Mouse (Mus musculus) hindbrain, postnatal 0 days (tissue): Measurements from ENCODE around the gene Zfp791. TPM values are rescaled to one million over a fixed set of nuclear protein-coding genes. Genes with fewer than 3 reads are reported as not detected.

Source experiments
- ATAC-seq: fragments of 200-750 bp; cut with Nextera tagmentation; 2 replicates; pipeline ENCODE4 v1.8.0; 2017; ENCODE audit warnings: mild to moderate bottlenecking, moderate TSS enrichment, moderate library complexity
- DNase-seq: peaks from one replicate; pipeline ENCODE4 v3.0.0-alpha.2; 2015; ENCODE audit warnings: low spot score
- H3K27ac ChIP-seq: fragments of 300-500 bp; sonication (generic); 2 replicates; pipeline ENCODE4 v1.5.1; 2014; ENCODE audit warnings: mild to moderate bottlenecking
- H3K27me3 ChIP-seq: fragments of 300-500 bp; sonication (generic); 2 replicates; pipeline ENCODE4 v1.6.1; 2014; ENCODE audit warnings: low read length, mixed read lengths; ENCODE audit not compliant: insufficient read depth
- H3K36me3 ChIP-seq: fragments of 300-500 bp; sonication (generic); 2 replicates; pipeline ENCODE4 v1.6.1; 2014; ENCODE audit warnings: low read length, mixed read lengths; ENCODE audit not compliant: insufficient read depth
- H3K4me1 ChIP-seq: fragments of 300-500 bp; sonication (generic); 2 replicates; pipeline ENCODE4 v1.6.1; 2014; ENCODE audit warnings: antibody characterized with exemption, low read length, mixed read lengths; ENCODE audit not compliant: insufficient read depth
- H3K4me2 ChIP-seq: fragments of 300-500 bp; sonication (generic); 2 replicates; pipeline ENCODE4 v1.6.1; 2014; ENCODE audit warnings: low read depth, mild to moderate bottlenecking, low read length, moderate library complexity, mixed read lengths
- H3K4me3 ChIP-seq: fragments of 300-500 bp; sonication (generic); 2 replicates; pipeline ENCODE4 v1.5.1; 2014; ENCODE audit warnings: low read length
- H3K9ac ChIP-seq: fragments of 300-500 bp; sonication (generic); replicated peaks from 2 replicates; pipeline ENCODE4 v1.6.1; 2014; ENCODE audit warnings: mild to moderate bottlenecking, low read length, moderate library complexity, mixed read lengths
- H3K9me3 ChIP-seq: fragments of 300-500 bp; sonication (generic); 2 replicates; pipeline ENCODE4 v1.6.1; 2016; ENCODE audit warnings: low read length, mixed read lengths
- CTCF ChIP-seq: IDR thresholded peaks from 2 replicates; pipeline ENCODE4 v1.5.1; 2016; ENCODE audit warnings: antibody characterized with exemption, control low read depth, low read depth
- WGBS: fragments of 180-500 bp; shearing (Covaris S2); extraction: QIAGEN DNeasy Blood & Tissue Kit; methylation state at CpG from one replicate; pipeline ENCODE4 v1.1.7; 2014; 5-methylcytosine and 5-hydroxymethylcytosine counted together
- polyA plus RNA-seq: library from polyadenylated mRNA; unstranded; fragments of >200 nt; fragmentation: Nextera tagmentation; extraction: Ambion mirVana; gene quantifications from 2 replicates; pipeline ENCODE4 v1.2.1, GENCODE M21; 2015
- total RNA-seq: library from RNA; depleted of rRNA; stranded (reverse); fragments of >200 nt; gene quantifications from 2 replicates; pipeline ENCODE4 v1.2.3, GENCODE M21; 2014

Gene Zfp791
- total and polyA plus RNA-seq, 2 experiments from 2014 or later: 1.5 to 2.5 TPM

- Histone ChIP-seq H3K27ac (peak overlapping the region; percentile 77), H3K27me3 (no peaks in the 10 kb centered on the region)
- 7% methylated on average over 37 of the region's 37 CpGs for WGBS
These were observed 3.6 kb downstream of the Zfp791 start for GRCm38 (mm10) chr8:85119052-85119981.

GRCm38 (mm10) chr8:85116984-85117383, 5.9 kb downstream of the Zfp791 start:
- no peak overlapping the region for H3K4me2 ChIP-seq
- ATAC-seq: no peak
- H3K27me3 ChIP-seq: no peaks in the 10 kb centered on the region
- no peak overlapping the region for H3K4me3 ChIP-seq
- H3K36me3 ChIP-seq: 0 out of 2 replicates have a peak, but pooled peaks cover under 1% of the 10 kb centered on the region
- 92% methylated on average over 7 of the region's 7 CpGs for WGBS
- no peaks in the 10 kb centered on the region for H3K9me3 ChIP-seq
- DNase-seq: no peak
- H3K9ac ChIP-seq: no peak overlapping the region
- no peaks in the 10 kb centered on the region for H3K4me1 ChIP-seq
- TF ChIP-seq CTCF: no peak
- H3K27ac ChIP-seq: no peak overlapping the region

More at GRCm38 (mm10) chr8:85119052-85119981, 3.6 kb downstream of the Zfp791 start:
- TF ChIP-seq CTCF: peak; percentile 61
- ATAC-seq (peak; percentile 94), DNase-seq (peak; percentile 92)
- peak overlapping the region; percentile 62 for H3K9ac ChIP-seq
- H3K4me3 ChIP-seq: peak overlapping the region; percentile 58
- no peaks in the 10 kb centered on the region for H3K36me3 ChIP-seq
- H3K9me3 ChIP-seq: no peaks in the 10 kb centered on the region
- H3K4me2 ChIP-seq: peak overlapping the region; percentile 72
- no peaks in the 10 kb centered on the region for H3K4me1 ChIP-seq

- ATAC-seq (no peak), DNase-seq (no peak)
- Histone ChIP-seq H3K4me3 (no peak overlapping the region), H3K4me1 (no peaks in the 10 kb centered on the region), H3K36me3 (peaks cover 14% of the 10 kb centered on the region; the same call in 1 of the 2 replicates), H3K27me3 (no peaks in the 10 kb centered on the region), H3K9ac (no peak overlapping the region), H3K9me3 (no peaks in the 10 kb centered on the region), H3K4me2 (no peak overlapping the region), H3K27ac (no peak overlapping the region)
- no peak for TF ChIP-seq CTCF
- WGBS: 77% methylated on average over 4 of the region's 4 CpGs
These were observed 7.4 kb downstream of the Zfp791 start for GRCm38 (mm10) chr8:85115501-85115900.

GRCm38 (mm10) chr8:85113241-85113640, 9.7 kb downstream of the Zfp791 start:
- H3K27ac ChIP-seq: no peak overlapping the region
- DNase-seq (no peak), ATAC-seq (no peak)
- H3K9me3 ChIP-seq: no peaks in the 10 kb centered on the region
- H3K4me3 ChIP-seq: no peak overlapping the region
- H3K9ac ChIP-seq: no peak overlapping the region
- WGBS: 95% methylated on average over 10 of the region's 10 CpGs
- H3K4me1 ChIP-seq: no peaks in the 10 kb centered on the region
- H3K4me2 ChIP-seq: no peak overlapping the region
- no peaks in the 10 kb centered on the region for H3K27me3 ChIP-seq
- no peak for TF ChIP-seq CTCF
- peaks cover 25% of the 10 kb centered on the region; the same call in 1 of the 2 replicates for H3K36me3 ChIP-seq

DNA sequence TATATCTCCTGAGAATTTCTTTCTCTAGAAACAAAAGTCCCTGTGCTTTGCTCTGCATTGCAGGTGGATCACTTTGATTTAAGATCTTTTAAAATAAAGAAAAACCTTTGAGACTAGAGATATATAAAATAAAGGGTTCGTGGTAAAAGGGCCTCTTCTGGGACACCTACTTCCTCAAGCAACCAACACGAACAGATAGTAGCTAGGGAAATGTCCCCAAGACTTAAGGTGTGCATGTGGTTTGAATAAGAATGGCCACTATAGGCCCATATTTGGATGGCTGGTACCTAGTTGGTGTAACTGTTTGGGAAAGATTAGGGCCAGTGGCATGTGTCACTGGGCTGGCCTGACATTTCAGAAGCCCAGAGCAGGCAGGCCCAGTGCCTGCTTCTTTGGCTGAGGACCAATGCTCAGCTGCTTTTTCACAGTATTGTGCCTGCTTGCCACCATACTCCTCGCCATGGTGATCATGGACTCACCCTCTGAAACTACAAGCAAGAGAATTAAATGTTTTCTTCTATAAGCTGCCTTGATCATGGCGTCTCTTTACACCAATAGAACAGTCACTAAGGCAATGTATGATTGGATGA, 22.7 kb downstream of the Zfp791 start:
- H3K4me2 ChIP-seq: no peak overlapping the region
- H3K4me1 ChIP-seq: no peaks in the 10 kb centered on the region
- WGBS: 86% methylated on average over 4 of the region's 4 CpGs
- no peak for TF ChIP-seq CTCF
- no peak overlapping the region for H3K4me3 ChIP-seq
- no peak overlapping the region for H3K9ac ChIP-seq
- DNase-seq (no peak), ATAC-seq (no peak)
- H3K27ac ChIP-seq: no peak overlapping the region
- peaks cover 27% of the 10 kb centered on the region for H3K36me3 ChIP-seq
- no peaks in the 10 kb centered on the region for H3K9me3 ChIP-seq
- no peaks in the 10 kb centered on the region for H3K27me3 ChIP-seq

GRCm38 (mm10) chr8:85096850-85097249, 26.0 kb downstream of the Zfp791 start:
- H3K9ac ChIP-seq: no peak overlapping the region
- no peaks in the 10 kb centered on the region for H3K27me3 ChIP-seq
- no peak for DNase-seq
- H3K36me3 ChIP-seq: peaks cover 30% of the 10 kb centered on the region
- H3K4me3 ChIP-seq: no peak overlapping the region
- no peak for ATAC-seq
- H3K4me1 ChIP-seq: no peaks in the 10 kb centered on the region
- H3K9me3 ChIP-seq: no peaks in the 10 kb centered on the region
- TF ChIP-seq CTCF: no peak
- H3K4me2 ChIP-seq: no peak overlapping the region
- no peak overlapping the region for H3K27ac ChIP-seq
- 91% methylated on average over 4 of the region's 4 CpGs for WGBS

DNA sequence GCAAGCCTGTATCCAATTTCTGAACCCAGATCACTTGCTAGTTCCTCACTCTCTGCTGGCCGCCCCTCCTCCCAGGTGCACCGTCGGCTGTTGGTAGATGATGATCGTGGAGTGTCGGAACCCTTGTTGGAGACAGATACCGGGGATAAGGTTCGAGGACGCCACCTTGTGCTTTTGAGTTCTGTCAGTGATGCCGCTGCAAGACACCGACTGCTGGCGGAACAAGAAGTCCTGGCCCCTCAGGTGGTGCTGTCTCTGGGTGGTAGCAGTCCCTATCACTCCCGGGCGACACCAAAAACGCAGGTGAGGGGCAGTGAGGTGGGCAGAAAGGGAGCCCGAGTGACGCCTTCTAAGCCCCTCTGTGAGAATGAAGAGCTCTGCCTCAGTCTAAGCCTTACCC, 26.7 kb downstream of the Zfp791 start:
- peaks cover 30% of the 10 kb centered on the region for H3K36me3 ChIP-seq
- no peak overlapping the region for H3K4me2 ChIP-seq
- H3K9me3 ChIP-seq: no peaks in the 10 kb centered on the region
- TF ChIP-seq CTCF: no peak
- no peaks in the 10 kb centered on the region for H3K27me3 ChIP-seq
- H3K27ac ChIP-seq: no peak overlapping the region
- no peak overlapping the region for H3K9ac ChIP-seq
- DNase-seq (no peak), ATAC-seq (no peak)
- H3K4me1 ChIP-seq: no peaks in the 10 kb centered on the region
- no peak overlapping the region for H3K4me3 ChIP-seq
- 94% methylated on average over 16 of the region's 16 CpGs for WGBS
